Mouse (Mus musculus): ENCODE results near the gene Ush2a.

- no peak for TF ChIP-seq MYOD1 (IDR thresholded peaks at IDR 0.05; ENCODE audit: control insufficient read depth in 1 of 3, insufficient read length in 2 of 3, low read depth in 2 of 3)
- TF ChIP-seq POLR2A (IDR thresholded peaks at IDR 0.05; ENCODE audit: insufficient read length, low read depth): no peak
- no peak for TF ChIP-seq MAX (IDR thresholded peaks at IDR 0.05; ENCODE audit: low read depth)
Observed at GRCm38 (mm10) chr1:188726937-188727336, 465.1 kb downstream of the Ush2a start.

All from myocyte (in vitro differentiated cells).